Mouse (Mus musculus) limb, embryonic 10.5 days (tissue): ENCODE results near the gene Efcab5. TPM values are rescaled to one million over a fixed set of nuclear protein-coding genes. Genes with fewer than 3 reads are reported as not detected.

Source experiments
- DNase-seq: peaks from one replicate; pipeline ENCODE4 v3.0.0-alpha.2; 2017; ENCODE audit warnings: low spot score
- H3K27ac ChIP-seq: fragments of 300-500 bp; sonication (generic); 2 replicates; pipeline ENCODE4 v1.5.1; 2016; ENCODE audit warnings: mild to moderate bottlenecking
- H3K27me3 ChIP-seq: fragments of 300-500 bp; sonication (generic); 2 replicates; pipeline ENCODE4 v1.6.1; 2016; ENCODE audit warnings: low read depth, mild to moderate bottlenecking; ENCODE audit not compliant: poor library complexity, severe bottlenecking
- H3K36me3 ChIP-seq: fragments of 300-500 bp; sonication (generic); 2 replicates; pipeline ENCODE4 v1.6.1; 2016; ENCODE audit warnings: mild to moderate bottlenecking, moderate library complexity
- H3K4me1 ChIP-seq: fragments of 300-500 bp; sonication (generic); 2 replicates; pipeline ENCODE4 v1.6.1; 2016
- H3K4me3 ChIP-seq: fragments of 300-500 bp; sonication (generic); 2 replicates; pipeline ENCODE4 v1.5.1; 2016; ENCODE audit warnings: mild to moderate bottlenecking, moderate library complexity
- H3K9me3 ChIP-seq: fragments of 300-500 bp; sonication (generic); replicated peaks from 2 replicates; pipeline ENCODE4 v1.6.1; 2016; ENCODE audit warnings: mild to moderate bottlenecking
- WGBS: fragments of 180-500 bp; shearing (Covaris S2); methylation state at CpG from one replicate; pipeline ENCODE4 v1.1.7; 2016; 5-methylcytosine and 5-hydroxymethylcytosine counted together
- polyA plus RNA-seq: library from polyadenylated mRNA; unstranded; fragments of >200 nt; fragmentation: Nextera tagmentation; extraction: Ambion mirVana; gene quantifications from 2 replicates; pipeline ENCODE4 v1.2.1, GENCODE M21; 2016

Gene Efcab5
- polyA plus RNA-seq, 1 experiment from 2014 or later = 0.09 TPM

DNA sequence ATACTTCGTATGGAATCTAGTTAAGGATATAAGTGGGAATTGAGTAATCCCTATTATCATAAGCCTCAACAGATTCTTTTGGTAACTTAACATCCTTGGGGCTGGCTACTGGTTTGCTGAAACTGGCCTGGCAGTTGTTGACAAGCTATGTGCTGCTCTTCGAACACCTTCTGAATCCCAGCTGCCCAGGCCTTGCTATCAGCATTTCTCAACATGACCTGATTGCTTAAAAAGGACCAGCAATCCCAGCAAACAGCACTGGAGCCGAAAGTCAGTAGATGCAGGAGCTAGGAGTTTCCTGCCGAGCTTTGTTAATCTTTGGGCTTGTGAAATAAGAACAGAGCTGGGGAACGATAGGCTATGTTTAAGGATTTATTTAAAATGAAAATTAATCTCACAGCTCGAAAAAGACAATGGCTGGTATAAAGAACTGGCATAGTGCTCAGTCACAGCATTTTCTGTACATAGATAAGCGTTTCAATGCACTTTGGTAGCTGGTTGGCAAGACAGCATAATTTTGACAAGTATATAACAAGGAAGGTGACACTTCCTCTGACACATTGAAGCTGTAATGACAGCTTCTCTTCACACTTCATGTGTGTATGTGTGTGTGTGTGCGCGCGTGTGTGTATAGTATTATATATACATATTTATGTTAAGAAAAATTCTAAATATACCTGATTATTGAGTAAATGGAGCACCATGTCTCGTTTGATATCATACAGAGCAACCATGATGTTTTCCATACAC lies 6.8 kb upstream of the Efcab5 start:
- Histone ChIP-seq H3K4me3 (no peak overlapping the region), H3K27me3 (no peaks in the 10 kb centered on the region), H3K27ac (no peak overlapping the region), H3K36me3 (no peaks in the 10 kb centered on the region), H3K9me3 (no peaks in the 10 kb centered on the region), H3K4me1 (peaks cover 19% of the 10 kb centered on the region)
- no peak for DNase-seq
- 86% methylated on average over 11 of the region's 11 CpGs for WGBS

DNA sequence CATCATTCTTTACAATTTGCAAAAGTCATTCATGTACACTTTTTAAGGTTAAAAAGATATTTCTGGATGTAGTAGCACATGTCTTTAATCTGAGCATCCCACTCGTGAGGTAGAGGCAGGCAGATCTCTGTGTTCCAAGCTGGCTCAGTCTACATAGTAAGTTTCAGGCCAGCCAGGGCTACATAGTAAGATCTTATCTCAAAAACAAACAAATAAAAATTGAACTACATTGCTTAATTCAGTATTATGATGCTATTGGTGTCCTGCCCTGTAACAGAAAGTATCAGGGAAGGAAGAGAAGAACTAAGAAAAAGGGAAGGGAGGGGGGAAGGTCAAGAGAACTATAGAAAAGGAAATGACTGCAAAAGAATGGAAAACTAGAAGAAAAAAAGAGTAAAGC lies 6.0 kb upstream of the Efcab5 start:
- no peak overlapping the region for H3K27ac ChIP-seq
- WGBS = 78% methylated on average over 1 of the region's 1 CpGs
- H3K4me1 ChIP-seq = peaks cover 19% of the 10 kb centered on the region
- no peak overlapping the region for H3K4me3 ChIP-seq
- H3K9me3 ChIP-seq = no peaks in the 10 kb centered on the region
- no peaks in the 10 kb centered on the region for H3K36me3 ChIP-seq
- no peak for DNase-seq
- no peaks in the 10 kb centered on the region for H3K27me3 ChIP-seq

DNA sequence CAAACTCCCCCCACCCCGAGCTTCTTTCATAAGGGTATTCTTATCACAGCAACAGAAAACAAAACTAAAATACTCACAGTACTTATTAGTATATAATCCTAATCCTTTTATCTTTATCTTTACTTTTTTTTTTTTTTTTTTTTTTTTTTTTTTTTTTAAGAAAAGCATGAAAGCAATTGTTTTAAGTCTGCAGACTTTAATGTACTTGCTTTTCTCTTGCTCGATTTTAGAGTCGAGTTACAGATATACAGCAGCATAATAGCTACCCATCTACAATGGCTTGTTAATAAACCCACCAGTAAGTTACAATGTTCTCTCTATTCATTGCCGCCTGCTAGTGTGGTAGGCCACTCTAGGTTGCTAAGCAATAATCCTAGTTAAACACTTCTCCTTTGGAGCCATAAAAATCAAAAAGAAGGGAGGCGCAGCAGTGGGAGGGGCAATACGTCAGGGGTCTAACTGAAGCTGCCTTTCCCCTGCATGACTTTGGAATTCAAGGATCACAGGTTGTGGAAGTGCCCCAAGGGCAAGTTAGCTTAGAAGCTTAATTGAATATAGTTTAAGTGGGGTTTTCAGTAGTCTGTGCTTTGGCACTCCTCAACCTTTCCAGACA lies 5.3 kb upstream of the Efcab5 start:
- peak; percentile 37 for DNase-seq
- 51% methylated on average over 6 of the region's 6 CpGs for WGBS
- peaks cover 19% of the 10 kb centered on the region for H3K4me1 ChIP-seq

DNA sequence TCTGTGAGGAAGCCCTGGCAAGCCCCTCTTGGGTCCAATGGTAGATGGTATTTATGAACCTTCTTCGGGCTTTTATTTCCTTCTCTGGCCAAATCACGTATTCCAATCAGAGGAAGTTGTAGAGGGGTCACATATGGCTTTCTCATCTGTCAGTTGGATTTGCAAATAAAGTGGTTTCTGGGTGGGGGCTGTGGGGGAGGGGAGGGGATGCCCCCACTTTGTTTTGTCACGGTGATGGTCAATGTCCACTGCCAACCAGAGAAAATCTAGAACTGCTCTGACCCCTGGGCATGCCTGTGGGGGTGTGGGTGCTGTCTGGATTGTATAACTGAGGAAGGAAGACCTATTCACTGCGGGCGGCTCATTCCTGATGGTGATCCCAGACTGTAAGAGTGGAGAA lies 4.6 kb upstream of the Efcab5 start:
- no peak for DNase-seq
- H3K27me3 ChIP-seq = no peaks in the 10 kb centered on the region
- H3K9me3 ChIP-seq = no peaks in the 10 kb centered on the region
- 82% methylated on average over 5 of the region's 5 CpGs for WGBS
- no peaks in the 10 kb centered on the region for H3K36me3 ChIP-seq
- no peak overlapping the region for H3K4me3 ChIP-seq
- H3K4me1 ChIP-seq = peaks cover 19% of the 10 kb centered on the region
- H3K27ac ChIP-seq = no peak overlapping the region

More for the DNA sequence above, 5.3 kb upstream of the Efcab5 start:
- Histone ChIP-seq H3K9me3 (no peaks in the 10 kb centered on the region), H3K36me3 (no peaks in the 10 kb centered on the region), H3K4me3 (no peak overlapping the region), H3K27ac (no peak overlapping the region), H3K27me3 (no peaks in the 10 kb centered on the region)

DNA sequence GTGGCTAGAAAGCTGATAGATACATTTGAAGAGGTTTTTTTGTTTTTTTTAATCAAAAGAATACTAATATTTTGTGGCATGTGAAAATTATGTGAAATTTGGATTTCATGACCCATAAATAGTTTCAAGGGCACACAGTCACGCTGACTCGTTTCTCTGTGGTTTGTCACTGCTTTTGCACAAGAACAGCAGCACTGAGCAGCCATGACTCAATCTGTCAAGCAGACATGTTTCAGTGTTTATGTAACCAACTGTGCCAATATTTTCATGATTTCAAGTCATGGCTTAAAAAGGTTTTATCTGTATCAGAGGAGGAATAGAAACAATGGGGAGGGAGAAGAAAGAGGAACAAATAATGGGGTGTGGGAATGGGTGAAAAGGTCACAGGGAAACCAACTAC lies 3.8 kb downstream of the Efcab5 start:
- Histone ChIP-seq H3K4me1 (no peaks in the 10 kb centered on the region; the same call in 1 of the 2 replicates), H3K4me3 (no peak overlapping the region), H3K27ac (no peak overlapping the region), H3K27me3 (no peaks in the 10 kb centered on the region), H3K9me3 (no peaks in the 10 kb centered on the region), H3K36me3 (no peaks in the 10 kb centered on the region)
- WGBS = 82% methylated on average over 2 of the region's 2 CpGs
- no peak for DNase-seq

GRCm38 (mm10) chr11:77182616-77183015 lies 6.2 kb downstream of the Efcab5 start:
- DNase-seq = no peak
- Histone ChIP-seq H3K9me3 (no peaks in the 10 kb centered on the region), H3K4me3 (no peak overlapping the region), H3K27ac (no peak overlapping the region), H3K36me3 (no peaks in the 10 kb centered on the region), H3K4me1 (no peaks in the 10 kb centered on the region; the same call in 1 of the 2 replicates), H3K27me3 (no peaks in the 10 kb centered on the region)
- 64% methylated on average over 2 of the region's 2 CpGs for WGBS

- Histone ChIP-seq H3K36me3 (no peaks in the 10 kb centered on the region), H3K27ac (no peak overlapping the region), H3K4me1 (no peaks in the 10 kb centered on the region; the same call in 1 of the 2 replicates), H3K9me3 (no peaks in the 10 kb centered on the region), H3K27me3 (no peaks in the 10 kb centered on the region), H3K4me3 (no peak overlapping the region)
- WGBS = 80% methylated on average over 2 of the region's 2 CpGs
- no peak for DNase-seq
Observed at GRCm38 (mm10) chr11:77182041-77182440, 6.7 kb downstream of the Efcab5 start.

- H3K27me3 ChIP-seq = no peaks in the 10 kb centered on the region
- WGBS = 70% methylated on average over 5 of the region's 5 CpGs
- H3K4me1 ChIP-seq = no peaks in the 10 kb centered on the region; the same call in 1 of the 2 replicates
- no peak overlapping the region for H3K4me3 ChIP-seq
- no peaks in the 10 kb centered on the region for H3K36me3 ChIP-seq
- DNase-seq = no peak
- no peak overlapping the region for H3K27ac ChIP-seq
- no peaks in the 10 kb centered on the region for H3K9me3 ChIP-seq
Observed at GRCm38 (mm10) chr11:77181528-77181927, 7.2 kb downstream of the Efcab5 start.

- Histone ChIP-seq H3K27me3 (no peaks in the 10 kb centered on the region), H3K9me3 (no peaks in the 10 kb centered on the region), H3K4me1 (no peaks in the 10 kb centered on the region; the same call in 1 of the 2 replicates), H3K27ac (no peak overlapping the region), H3K36me3 (no peaks in the 10 kb centered on the region), H3K4me3 (no peak overlapping the region)
- DNase-seq = peak; percentile 35
- WGBS = 60% methylated on average over 4 of the region's 4 CpGs
Observed at GRCm38 (mm10) chr11:77180886-77181285, 7.9 kb downstream of the Efcab5 start.

DNA sequence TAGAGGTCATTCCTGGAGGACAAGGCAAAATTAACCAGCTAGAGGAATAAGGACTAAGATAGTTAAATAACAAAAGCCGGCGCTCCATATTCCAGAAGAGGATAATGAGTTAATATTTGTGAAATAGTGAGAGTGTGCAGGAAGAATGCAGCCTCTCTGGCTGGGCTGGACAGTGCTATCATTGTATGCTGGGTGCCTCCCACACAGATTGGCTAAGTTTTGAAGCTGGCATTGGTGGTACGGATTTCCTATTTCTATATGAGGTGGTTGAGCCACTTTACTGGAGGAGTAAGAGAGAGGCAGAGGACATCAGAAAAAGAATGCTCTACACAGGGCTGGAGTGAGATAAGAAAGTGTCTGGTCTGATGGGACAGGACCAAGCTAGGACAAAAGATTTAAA lies 9.0 kb downstream of the Efcab5 start:
- Histone ChIP-seq H3K36me3 (no peaks in the 10 kb centered on the region), H3K27ac (no peak overlapping the region), H3K4me1 (no peaks in the 10 kb centered on the region; the same call in 1 of the 2 replicates), H3K27me3 (no peaks in the 10 kb centered on the region), H3K4me3 (no peak overlapping the region), H3K9me3 (no peaks in the 10 kb centered on the region)
- 90% methylated on average over 3 of the region's 3 CpGs for WGBS
- no peak for DNase-seq

- no peak for DNase-seq
- Histone ChIP-seq H3K4me3 (no peak overlapping the region), H3K27me3 (0 out of 2 replicates have a peak, but pooled peaks cover under 1% of the 10 kb centered on the region), H3K36me3 (no peaks in the 10 kb centered on the region), H3K4me1 (no peaks in the 10 kb centered on the region), H3K27ac (no peak overlapping the region), H3K9me3 (no peaks in the 10 kb centered on the region)
- 87% methylated on average over 7 of the region's 7 CpGs for WGBS
Observed at GRCm38 (mm10) chr11:77174531-77174930, 14.2 kb downstream of the Efcab5 start.

- Histone ChIP-seq H3K4me1 (no peaks in the 10 kb centered on the region), H3K4me3 (no peak overlapping the region), H3K36me3 (no peaks in the 10 kb centered on the region), H3K27ac (no peak overlapping the region), H3K9me3 (no peaks in the 10 kb centered on the region), H3K27me3 (0 out of 2 replicates have a peak, but pooled peaks cover 7% of the 10 kb centered on the region)
- DNase-seq = no peak
- 76% methylated on average over 4 of the region's 4 CpGs for WGBS
Observed at GRCm38 (mm10) chr11:77173731-77174130, 15.0 kb downstream of the Efcab5 start.

DNA sequence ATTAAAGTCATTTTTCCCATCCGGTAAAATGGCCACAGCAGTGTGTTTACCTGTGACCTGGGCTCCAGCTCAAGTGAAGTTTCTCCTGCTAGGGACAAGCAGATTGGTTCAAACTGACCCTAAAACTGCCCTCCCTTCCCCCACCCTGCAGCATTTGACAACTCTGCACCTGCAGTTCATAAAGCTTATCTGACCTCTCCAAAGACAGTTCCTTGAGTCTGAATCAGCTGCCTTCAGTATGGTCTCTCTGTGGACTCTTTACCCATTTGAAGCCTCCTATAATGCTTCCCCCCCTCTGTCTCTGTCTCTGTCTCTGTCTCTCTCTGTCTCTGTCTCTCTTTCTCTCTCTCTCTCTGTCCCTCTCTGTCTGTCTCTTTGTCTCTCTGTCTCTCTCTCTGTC lies 28.0 kb downstream of the Efcab5 start:
- H3K27ac ChIP-seq = no peak overlapping the region
- H3K9me3 ChIP-seq = no peaks in the 10 kb centered on the region
- DNase-seq = no peak
- H3K36me3 ChIP-seq = no peaks in the 10 kb centered on the region
- H3K27me3 ChIP-seq = no peaks in the 10 kb centered on the region
- no peaks in the 10 kb centered on the region for H3K4me1 ChIP-seq
- H3K4me3 ChIP-seq = no peak overlapping the region
- 83% methylated on average over 1 of the region's 1 CpGs for WGBS
